Mouse (Mus musculus): ENCODE results near the gene Irgq.

DNA sequence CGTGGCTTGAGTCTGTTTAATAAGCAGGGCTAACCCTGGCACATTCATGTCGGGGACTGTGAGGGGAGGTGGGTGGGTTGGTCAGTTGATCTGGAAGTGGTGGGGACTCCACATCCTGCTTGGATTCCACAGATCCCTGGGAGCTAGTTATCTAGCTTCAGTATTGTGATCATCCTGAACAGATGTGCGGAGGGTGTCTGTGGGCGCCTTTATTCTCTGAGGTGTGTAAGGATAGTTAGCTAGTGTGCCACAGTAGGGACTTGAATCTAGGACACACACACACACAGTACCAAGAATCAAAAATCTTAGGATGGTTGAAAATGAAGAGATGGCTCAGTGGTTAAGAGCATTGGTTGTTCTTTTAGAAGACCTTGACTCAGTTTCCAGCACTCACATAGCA, 38.0 kb downstream of the Irgq start:
- no peak for TF ChIP-seq POLR2A (IDR thresholded peaks at IDR 0.05; ENCODE audit: insufficient read length, low read depth)
- TF ChIP-seq MYOD1 (IDR thresholded peaks at IDR 0.05; ENCODE audit: control insufficient read depth in 1 of 3, insufficient read length in 2 of 3, low read depth in 2 of 3): no peak
- no peak for TF ChIP-seq TCF12 (IDR thresholded peaks at IDR 0.05; ENCODE audit: insufficient read depth, poor library complexity, severe bottlenecking)
- TF ChIP-seq SRF (IDR thresholded peaks at IDR 0.05; ENCODE audit: control insufficient read depth, insufficient read length, low read depth): no peak
- TF ChIP-seq CEBPB (IDR thresholded peaks at IDR 0.05; ENCODE audit: insufficient read depth, poor library complexity, severe bottlenecking): no peak
- no peak for TF ChIP-seq USF1 (IDR thresholded peaks at IDR 0.05; ENCODE audit: low read depth)
- TF ChIP-seq TCF3 (IDR thresholded peaks at IDR 0.05; ENCODE audit: insufficient read length, low read depth): no peak
- no peak for TF ChIP-seq MYOG (IDR thresholded peaks at IDR 0.05; ENCODE audit: control insufficient read depth in 1 of 3, insufficient read depth in 1 of 3, insufficient read length in 2 of 3, low read depth in 2 of 3)
- no peak for TF ChIP-seq MAX (IDR thresholded peaks at IDR 0.05; ENCODE audit: low read depth)
- TF ChIP-seq POLR2AphosphoS2 (IDR thresholded peaks at IDR 0.05; ENCODE audit: insufficient read length, low read depth): no peak
- no peak for TF ChIP-seq REST (IDR thresholded peaks at IDR 0.05; ENCODE audit: insufficient read depth, insufficient read length)

Data from myocyte (in vitro differentiated cells).